Mouse (Mus musculus): ENCODE measurements around the gene Xrn1. TPM values are rescaled to one million over a fixed set of nuclear protein-coding genes. Genes with fewer than 3 reads are reported as not detected.

The Xrn1 gene
- polyA plus RNA-seq, 1 experiment from 2014 or later, result 13.9 TPM

DNA sequence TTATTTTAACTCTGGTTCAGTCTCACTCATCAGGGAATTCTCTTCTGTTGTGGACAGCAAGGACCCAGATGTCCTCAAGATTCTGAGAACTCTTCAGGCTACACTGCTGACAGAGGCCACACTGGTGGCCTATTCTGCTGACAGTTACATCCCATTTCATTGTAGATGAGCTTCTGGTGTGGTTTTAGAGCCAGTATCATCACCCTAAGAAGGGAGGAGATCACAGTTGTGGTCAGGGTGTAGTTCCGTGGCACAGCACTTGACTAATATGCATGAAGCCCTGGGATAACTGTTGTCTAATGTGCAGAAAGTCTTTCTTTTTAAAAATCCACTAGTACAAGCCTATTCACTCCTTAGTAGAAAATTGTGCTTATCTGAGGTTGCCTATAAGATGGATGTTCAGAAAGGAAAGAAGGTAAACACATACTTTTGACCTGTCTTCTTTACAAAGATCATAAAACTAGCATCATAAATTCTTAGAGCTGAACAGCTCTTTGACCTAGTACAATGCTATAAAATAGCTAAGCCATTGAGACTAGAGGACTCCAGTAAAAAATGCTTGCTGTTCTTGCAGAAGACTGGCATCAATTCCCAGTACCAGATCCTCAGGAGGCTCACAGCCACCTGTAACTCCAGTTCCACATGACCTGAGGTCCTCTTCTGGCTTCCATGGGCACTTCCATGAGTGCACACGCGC, 5.3 kb downstream of the Xrn1 start:
- Histone ChIP-seq H3K4me2 (ENCODE audit: low read depth) (no peak overlapping the region), H3K36me3 (ENCODE audit: control insufficient read depth, insufficient read depth, low read length) (no peaks in the 10 kb centered on the region), H3K27ac (ENCODE audit: low read depth, low read length) (no peak overlapping the region), H3K27me3 (ENCODE audit: control insufficient read depth, insufficient read depth, low read length) (no peaks in the 10 kb centered on the region), H3K4me1 (ENCODE audit: control insufficient read depth, insufficient read depth, low read length) (no peaks in the 10 kb centered on the region), H3K9ac (ENCODE audit: low read length) (no peak overlapping the region), H3K9me3 (ENCODE audit: control insufficient read depth, low read length) (no peaks in the 10 kb centered on the region), H3K4me3 (ENCODE audit: low read depth, low read length) (no peak overlapping the region)
- 86% methylated on average over 3 of the region's 3 CpGs for WGBS
- DNase-seq (ENCODE audit: low spot score), result no peak
- no peak for ATAC-seq (ENCODE audit: insufficient read depth, low FRiP score, low TSS enrichment)

DNA sequence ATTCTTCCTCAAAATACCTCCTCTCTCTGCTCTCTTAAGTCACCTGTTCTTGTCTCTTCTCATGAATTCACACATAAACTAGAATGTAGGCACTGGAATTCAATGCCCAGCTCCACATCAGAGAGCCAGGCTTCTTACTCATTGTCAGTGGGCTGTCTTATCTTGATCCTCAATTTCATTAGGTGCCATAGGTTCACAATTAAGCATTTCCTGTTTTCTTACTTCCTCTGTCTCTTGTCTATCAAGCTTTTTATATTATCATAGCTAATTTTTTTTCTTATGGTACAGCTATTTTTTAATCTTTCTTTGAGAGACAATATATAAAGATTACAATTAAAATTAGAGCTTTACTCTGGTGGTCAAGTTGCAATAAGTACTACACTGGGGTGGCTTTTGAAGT, 6.5 kb downstream of the Xrn1 start:
- no peak overlapping the region for H3K4me2 ChIP-seq (ENCODE audit: low read depth)
- H3K27ac ChIP-seq (ENCODE audit: low read depth, low read length), result no peak overlapping the region
- H3K4me1 ChIP-seq (ENCODE audit: control insufficient read depth, insufficient read depth, low read length), result no peaks in the 10 kb centered on the region
- ATAC-seq (ENCODE audit: insufficient read depth, low FRiP score, low TSS enrichment) (no peak), DNase-seq (ENCODE audit: low spot score) (no peak)
- no peaks in the 10 kb centered on the region for H3K36me3 ChIP-seq (ENCODE audit: control insufficient read depth, insufficient read depth, low read length)
- no peaks in the 10 kb centered on the region for H3K9me3 ChIP-seq (ENCODE audit: control insufficient read depth, low read length)
- H3K4me3 ChIP-seq (ENCODE audit: low read depth, low read length), result no peak overlapping the region
- H3K27me3 ChIP-seq (ENCODE audit: control insufficient read depth, insufficient read depth, low read length), result no peaks in the 10 kb centered on the region
- H3K9ac ChIP-seq (ENCODE audit: low read length), result no peak overlapping the region

DNA sequence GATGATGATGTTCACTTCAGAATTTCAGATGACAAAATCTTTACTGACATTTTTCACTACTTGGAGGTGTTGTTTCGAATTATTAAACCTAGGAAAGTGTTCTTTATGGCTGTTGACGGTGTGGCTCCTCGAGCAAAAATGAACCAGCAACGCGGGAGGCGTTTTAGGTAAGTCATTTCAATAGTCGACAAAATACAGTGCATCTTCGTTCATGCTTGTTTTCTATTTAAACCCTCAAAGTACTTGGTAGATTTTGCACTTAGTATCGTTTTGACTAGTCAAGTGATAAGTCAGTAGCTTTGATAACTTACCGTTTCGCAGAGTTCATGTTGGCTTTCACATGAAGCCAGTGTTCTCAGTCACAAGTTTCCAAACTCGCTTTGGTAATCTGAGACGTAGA, 9.5 kb downstream of the Xrn1 start:
- Histone ChIP-seq H3K27ac (ENCODE audit: low read depth, low read length) (no peak overlapping the region), H3K9ac (ENCODE audit: low read length) (no peak overlapping the region), H3K4me1 (ENCODE audit: control insufficient read depth, insufficient read depth, low read length) (no peaks in the 10 kb centered on the region), H3K27me3 (ENCODE audit: control insufficient read depth, insufficient read depth, low read length) (no peaks in the 10 kb centered on the region), H3K4me3 (ENCODE audit: low read depth, low read length) (no peak overlapping the region), H3K36me3 (ENCODE audit: control insufficient read depth, insufficient read depth, low read length) (peaks cover 4% of the 10 kb centered on the region; the same call in 1 of the 2 replicates), H3K4me2 (ENCODE audit: low read depth) (no peak overlapping the region), H3K9me3 (ENCODE audit: control insufficient read depth, low read length) (no peaks in the 10 kb centered on the region)
- DNase-seq (ENCODE audit: low spot score) (no peak), ATAC-seq (ENCODE audit: insufficient read depth, low FRiP score, low TSS enrichment) (no peak)
- WGBS, result 94% methylated on average over 13 of the region's 13 CpGs

DNA sequence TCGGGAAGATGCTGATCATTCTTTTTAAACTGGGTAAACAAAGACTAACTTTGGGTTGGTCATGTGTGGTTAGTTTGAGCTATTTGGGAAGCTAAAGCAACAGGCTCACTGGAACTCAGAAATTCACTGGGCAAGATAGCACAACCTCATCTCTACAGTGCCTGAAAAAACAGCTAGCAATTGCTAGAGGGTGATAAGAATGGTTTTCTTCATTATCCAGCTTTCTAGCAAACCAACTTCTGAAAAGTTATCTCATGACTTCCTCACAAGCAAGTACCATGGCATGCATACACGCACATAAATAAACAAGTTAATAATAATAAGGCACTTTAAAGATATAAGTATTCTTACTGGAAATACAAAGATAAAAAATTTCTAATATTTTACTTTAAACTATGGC, 23.7 kb downstream of the Xrn1 start:
- H3K9me3 ChIP-seq (ENCODE audit: control insufficient read depth, low read length), result no peaks in the 10 kb centered on the region
- ATAC-seq (ENCODE audit: insufficient read depth, low FRiP score, low TSS enrichment), result no peak
- H3K4me2 ChIP-seq (ENCODE audit: low read depth), result no peak overlapping the region
- H3K4me1 ChIP-seq (ENCODE audit: control insufficient read depth, insufficient read depth, low read length), result no peaks in the 10 kb centered on the region
- H3K36me3 ChIP-seq (ENCODE audit: control insufficient read depth, insufficient read depth, low read length), result peaks cover 6% of the 10 kb centered on the region
- no peak overlapping the region for H3K9ac ChIP-seq (ENCODE audit: low read length)
- H3K27me3 ChIP-seq (ENCODE audit: control insufficient read depth, insufficient read depth, low read length), result no peaks in the 10 kb centered on the region
- DNase-seq (ENCODE audit: low spot score), result no peak
- H3K4me3 ChIP-seq (ENCODE audit: low read depth, low read length), result no peak overlapping the region
- H3K27ac ChIP-seq (ENCODE audit: low read depth, low read length), result no peak overlapping the region
- 92% methylated on average over 2 of the region's 2 CpGs for WGBS

DNA sequence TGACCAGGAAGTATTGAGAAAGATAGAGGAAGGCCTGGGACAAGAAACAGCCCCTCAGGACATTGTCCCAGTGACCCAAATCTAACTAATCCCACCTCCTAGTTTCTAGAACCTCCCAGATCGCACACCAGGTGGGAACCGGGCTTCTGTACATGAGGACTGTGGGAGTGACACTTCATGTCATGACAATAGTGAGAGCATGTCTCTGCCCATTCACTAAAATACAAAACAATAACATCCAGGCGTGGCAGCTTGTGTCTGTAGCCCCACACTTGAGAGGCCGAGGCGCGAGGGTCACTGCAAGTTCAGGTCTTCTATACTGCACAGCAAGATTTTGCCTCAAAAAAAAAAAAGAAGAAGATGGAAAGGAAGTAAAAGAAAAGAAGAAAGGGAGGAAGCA, 25.3 kb downstream of the Xrn1 start:
- ATAC-seq (ENCODE audit: insufficient read depth, low FRiP score, low TSS enrichment), result no peak
- Histone ChIP-seq H3K4me1 (ENCODE audit: control insufficient read depth, insufficient read depth, low read length) (no peaks in the 10 kb centered on the region), H3K36me3 (ENCODE audit: control insufficient read depth, insufficient read depth, low read length) (peaks cover 6% of the 10 kb centered on the region), H3K9ac (ENCODE audit: low read length) (no peak overlapping the region), H3K27ac (ENCODE audit: low read depth, low read length) (no peak overlapping the region), H3K4me3 (ENCODE audit: low read depth, low read length) (no peak overlapping the region), H3K27me3 (ENCODE audit: control insufficient read depth, insufficient read depth, low read length) (no peaks in the 10 kb centered on the region), H3K9me3 (ENCODE audit: control insufficient read depth, low read length) (no peaks in the 10 kb centered on the region), H3K4me2 (ENCODE audit: low read depth) (no peak overlapping the region)
- 85% methylated on average over 6 of the region's 6 CpGs for WGBS
- DNase-seq (ENCODE audit: low spot score), result no peak

DNA sequence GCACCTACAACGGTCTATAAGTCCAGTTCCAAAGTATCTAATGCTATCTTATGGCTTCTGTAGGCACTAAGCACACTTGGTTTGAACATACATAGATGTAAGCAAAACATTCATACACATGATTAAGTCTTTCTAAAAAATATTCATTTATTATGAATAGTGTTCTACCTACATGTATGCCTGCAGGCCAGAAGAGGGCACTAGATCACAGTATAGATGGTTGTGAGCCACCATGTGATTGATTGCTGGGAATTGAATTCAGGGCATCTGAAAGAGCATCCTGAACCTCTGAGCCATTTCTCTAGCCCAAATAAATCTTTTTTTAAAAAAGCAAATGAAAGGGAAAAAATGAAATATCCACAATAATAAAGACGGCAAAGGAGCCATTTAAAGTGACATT, 37.7 kb downstream of the Xrn1 start:
- no peaks in the 10 kb centered on the region for H3K4me1 ChIP-seq (ENCODE audit: control insufficient read depth, insufficient read depth, low read length)
- no peak for ATAC-seq (ENCODE audit: insufficient read depth, low FRiP score, low TSS enrichment)
- H3K4me3 ChIP-seq (ENCODE audit: low read depth, low read length), result no peak overlapping the region
- peaks cover 7% of the 10 kb centered on the region for H3K36me3 ChIP-seq (ENCODE audit: control insufficient read depth, insufficient read depth, low read length)
- WGBS, result 92% methylated on average over 2 of the region's 2 CpGs
- H3K27me3 ChIP-seq (ENCODE audit: control insufficient read depth, insufficient read depth, low read length), result no peaks in the 10 kb centered on the region
- no peak overlapping the region for H3K27ac ChIP-seq (ENCODE audit: low read depth, low read length)
- no peak for DNase-seq (ENCODE audit: low spot score)
- no peaks in the 10 kb centered on the region for H3K9me3 ChIP-seq (ENCODE audit: control insufficient read depth, low read length)
- no peak overlapping the region for H3K4me2 ChIP-seq (ENCODE audit: low read depth)
- no peak overlapping the region for H3K9ac ChIP-seq (ENCODE audit: low read length)

DNA sequence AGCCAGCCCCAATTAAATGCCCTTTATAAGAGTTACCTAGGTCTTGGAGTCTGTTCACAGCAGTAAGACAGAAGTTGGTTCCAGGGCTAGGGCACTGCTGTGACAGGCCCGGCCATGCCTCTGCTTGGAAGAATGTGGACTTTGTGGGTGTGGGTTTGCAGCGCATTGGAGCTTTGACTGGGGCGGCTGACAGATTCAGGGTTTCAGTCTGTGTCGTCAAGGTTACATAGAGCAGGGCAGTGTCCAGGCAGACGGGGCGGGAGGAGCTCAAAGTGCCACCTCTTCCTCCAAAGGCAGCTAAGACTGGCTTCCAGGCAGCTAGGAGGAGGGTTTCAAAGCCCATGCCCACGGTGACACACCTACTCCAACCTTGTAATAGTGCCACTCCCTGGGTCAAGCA, 49.9 kb downstream of the Xrn1 start:
- no peak overlapping the region for H3K9ac ChIP-seq (ENCODE audit: low read length)
- H3K4me2 ChIP-seq (ENCODE audit: low read depth), result no peak overlapping the region
- peaks cover 9% of the 10 kb centered on the region for H3K36me3 ChIP-seq (ENCODE audit: control insufficient read depth, insufficient read depth, low read length)
- 85% methylated on average over 7 of the region's 7 CpGs for WGBS
- H3K4me1 ChIP-seq (ENCODE audit: control insufficient read depth, insufficient read depth, low read length), result no peaks in the 10 kb centered on the region
- ATAC-seq (ENCODE audit: insufficient read depth, low FRiP score, low TSS enrichment) (no peak), DNase-seq (ENCODE audit: low spot score) (no peak)
- H3K27me3 ChIP-seq (ENCODE audit: control insufficient read depth, insufficient read depth, low read length), result no peaks in the 10 kb centered on the region
- H3K4me3 ChIP-seq (ENCODE audit: low read depth, low read length), result no peak overlapping the region
- H3K27ac ChIP-seq (ENCODE audit: low read depth, low read length), result no peak overlapping the region
- no peaks in the 10 kb centered on the region for H3K9me3 ChIP-seq (ENCODE audit: control insufficient read depth, low read length)

DNA sequence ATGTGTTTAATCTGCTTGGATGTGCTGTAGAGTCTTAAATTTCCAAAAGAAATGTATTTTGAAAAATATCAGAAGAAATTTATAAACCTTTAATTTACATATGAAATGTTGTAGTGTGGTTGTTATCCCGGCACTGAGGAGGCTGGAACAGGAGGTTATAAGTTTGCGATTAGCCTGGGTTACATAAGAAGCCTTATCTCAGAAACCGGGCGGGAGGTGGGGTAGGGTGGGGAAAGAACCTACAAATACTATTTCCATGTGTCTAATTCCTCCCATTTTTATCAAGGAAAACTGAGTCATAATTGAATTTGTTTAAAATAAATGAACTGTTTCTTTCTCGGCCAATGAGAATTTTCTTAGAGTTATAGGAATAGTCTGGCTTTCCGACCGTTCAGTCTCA, 56.1 kb downstream of the Xrn1 start:
- Histone ChIP-seq H3K27ac (ENCODE audit: low read depth, low read length) (no peak overlapping the region), H3K27me3 (ENCODE audit: control insufficient read depth, insufficient read depth, low read length) (no peaks in the 10 kb centered on the region), H3K36me3 (ENCODE audit: control insufficient read depth, insufficient read depth, low read length) (peaks cover 13% of the 10 kb centered on the region), H3K9ac (ENCODE audit: low read length) (no peak overlapping the region), H3K9me3 (ENCODE audit: control insufficient read depth, low read length) (no peaks in the 10 kb centered on the region), H3K4me3 (ENCODE audit: low read depth, low read length) (no peak overlapping the region), H3K4me1 (ENCODE audit: control insufficient read depth, insufficient read depth, low read length) (no peaks in the 10 kb centered on the region), H3K4me2 (ENCODE audit: low read depth) (no peak overlapping the region)
- no peak for DNase-seq (ENCODE audit: low spot score)
- ATAC-seq (ENCODE audit: insufficient read depth, low FRiP score, low TSS enrichment), result no peak
- WGBS, result 97% methylated on average over 7 of the region's 7 CpGs

DNA sequence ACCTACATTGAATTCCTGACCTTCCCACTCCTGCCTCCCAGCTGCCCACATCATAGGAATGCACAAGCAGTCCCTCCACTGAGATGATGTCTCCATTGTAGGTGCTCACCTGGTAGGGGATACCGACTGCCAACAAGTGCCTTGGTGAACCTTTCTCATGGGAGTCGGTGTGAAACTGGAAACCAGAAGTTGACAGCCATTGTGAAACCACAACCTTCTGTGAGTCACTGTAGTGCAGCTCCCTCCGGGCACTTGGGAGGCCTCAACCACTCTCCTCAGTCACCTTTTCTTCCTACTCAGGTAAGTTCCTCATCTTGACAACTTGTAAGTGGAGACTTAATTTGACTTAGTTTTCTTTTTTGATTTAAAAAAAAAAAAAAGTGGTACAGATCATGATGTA, 69.4 kb downstream of the Xrn1 start:
- Histone ChIP-seq H3K27ac (ENCODE audit: low read depth, low read length) (no peak overlapping the region), H3K4me1 (ENCODE audit: control insufficient read depth, insufficient read depth, low read length) (no peaks in the 10 kb centered on the region), H3K9me3 (ENCODE audit: control insufficient read depth, low read length) (no peaks in the 10 kb centered on the region), H3K36me3 (ENCODE audit: control insufficient read depth, insufficient read depth, low read length) (peaks cover 10% of the 10 kb centered on the region), H3K4me2 (ENCODE audit: low read depth) (no peak overlapping the region), H3K9ac (ENCODE audit: low read length) (no peak overlapping the region), H3K4me3 (ENCODE audit: low read depth, low read length) (no peak overlapping the region), H3K27me3 (ENCODE audit: control insufficient read depth, insufficient read depth, low read length) (no peaks in the 10 kb centered on the region)
- WGBS, result 97% methylated on average over 3 of the region's 3 CpGs
- DNase-seq (ENCODE audit: low spot score) (no peak), ATAC-seq (ENCODE audit: insufficient read depth, low FRiP score, low TSS enrichment) (no peak)

Measured in neural tube, embryonic 11.5 days (tissue).